22 mouse cellular contexts compared by ENCODE assay signal in genomic region chr6:51822049-51822448, GRCm38 (mm10).
DNase-seq lines count a peak whose midpoint lies in the region; ATAC-seq and TF ChIP-seq lines count a peak whose summit lies in the region.
"Had no signal": no experiment of that assay in that cellular context is flagged by ENCODE, and none has a peak within 500 bp of the region (broad histone marks: within the 10 kb centered on the region; RNA-seq: fewer than 3 reads in every experiment).

No protein-coding gene starts in this region.

- H3K4me2 ChIP-seq in kidney, embryonic 16.5 days (replicated peaks; ENCODE audit: low read depth, low read length), result no peak overlapping the region
- H3K4me2 ChIP-seq: heart, embryonic 13.5 days; midbrain, embryonic 15.5 days had no signal

- intact Hi-C loops in gastrocnemius, adult 2 months (cut with DNase I), result no loop called here

- TF ChIP-seq CTCF in gastrocnemius, adult 2 months (IDR thresholded peaks at IDR 0.05), result no peak

- no peak overlapping the region for H3K4me3 ChIP-seq in kidney, embryonic 16.5 days (ENCODE audit: low read length)
- no peak overlapping the region for H3K4me3 ChIP-seq in gastrocnemius, adult 2 months
- H3K4me3 ChIP-seq: forebrain, embryonic 10.5 days; heart, embryonic 13.5 days; limb, embryonic 10.5 days; midbrain, embryonic 15.5 days; myocyte had no signal

- peak; percentile 35 for DNase-seq in kidney, adult 11 months
- DNase-seq in cerebellum, adult 18-20 months, result peak; percentile 89 to 92
- peak; percentile 85 to 92 for DNase-seq in cerebellum, postnatal 25 days
- DNase-seq in kidney, postnatal 36 days, result peak; percentile 42 to 62
- no peak for DNase-seq in thymus, adult 18-20 months
- no peak for DNase-seq in ovary, adult 18-20 months (ENCODE audit: low spot score)
- DNase-seq in gastrocnemius, adult 2 months, result no peak
- DNase-seq: adrenal gland, adult 8-10 months; forebrain, postnatal 0 days; heart, adult 18-20 months; liver, postnatal 0 days; lung, postnatal 10 days; retina, postnatal 1 day had no signal

- ATAC-seq in kidney, embryonic 16.5 days (ENCODE audit: low FRiP score, low TSS enrichment), result no peak
- ATAC-seq: forebrain, postnatal 0 days; hindbrain, embryonic 16.5 days; intestine, postnatal 0 days; liver, postnatal 0 days; midbrain, embryonic 15.5 days; Patski had no signal

- H3K27ac ChIP-seq in kidney, embryonic 16.5 days (ENCODE audit: low read length), result no peak overlapping the region
- H3K27ac ChIP-seq in gastrocnemius, adult 2 months, result no peak overlapping the region
- H3K27ac ChIP-seq: forebrain, embryonic 10.5 days; heart, embryonic 13.5 days; limb, embryonic 10.5 days; midbrain, embryonic 15.5 days had no signal

- no peak overlapping the region for H3K9ac ChIP-seq in kidney, embryonic 16.5 days (replicated peaks; ENCODE audit: low read length)
- H3K9ac ChIP-seq: forebrain, postnatal 0 days; heart, embryonic 13.5 days; liver, postnatal 0 days; midbrain, embryonic 15.5 days had no signal

- 63% methylated on average over 4 of the region's 4 CpGs for WGBS in kidney, embryonic 16.5 days

- H3K4me1 ChIP-seq in kidney, embryonic 16.5 days (ENCODE audit: insufficient read depth, low read length), result peaks cover 5% of the 10 kb centered on the region; the same call in 1 of the 2 replicates
- H3K4me1 ChIP-seq: heart, embryonic 13.5 days; midbrain, embryonic 15.5 days had no signal

- peaks cover 10% of the 10 kb centered on the region; the same call in 1 of the 2 replicates for H3K9me3 ChIP-seq in kidney, embryonic 16.5 days (ENCODE audit: low read length)
- H3K9me3 ChIP-seq: limb, embryonic 10.5 days had no signal

- H3K27me3 ChIP-seq in kidney, embryonic 16.5 days (ENCODE audit: insufficient read depth, low read length), result no peaks in the 10 kb centered on the region
- H3K27me3 ChIP-seq: heart, embryonic 13.5 days; midbrain, embryonic 15.5 days had no signal

- H3K36me3 ChIP-seq in kidney, embryonic 16.5 days (ENCODE audit: insufficient read depth, low read length), result no peaks in the 10 kb centered on the region
- H3K36me3 ChIP-seq: forebrain, embryonic 10.5 days; heart, embryonic 13.5 days; limb, embryonic 10.5 days; midbrain, embryonic 15.5 days had no signal

Comparison
In these comparisons a context has a peak if more than half of its experiments do, and no peak if none do; other contexts are left out.
1. DNase-seq: peak in kidney, adult 11 months (single experiment), cerebellum, adult 18-20 months (2 of 2), cerebellum, postnatal 25 days (2 of 2) and kidney, postnatal 36 days (2 of 2); none in thymus, adult 18-20 months (0 of 2), ovary, adult 18-20 months (single experiment) and gastrocnemius, adult 2 months (single experiment).